8 mouse cellular contexts compared by ENCODE assay signal in the genomic region with DNA sequence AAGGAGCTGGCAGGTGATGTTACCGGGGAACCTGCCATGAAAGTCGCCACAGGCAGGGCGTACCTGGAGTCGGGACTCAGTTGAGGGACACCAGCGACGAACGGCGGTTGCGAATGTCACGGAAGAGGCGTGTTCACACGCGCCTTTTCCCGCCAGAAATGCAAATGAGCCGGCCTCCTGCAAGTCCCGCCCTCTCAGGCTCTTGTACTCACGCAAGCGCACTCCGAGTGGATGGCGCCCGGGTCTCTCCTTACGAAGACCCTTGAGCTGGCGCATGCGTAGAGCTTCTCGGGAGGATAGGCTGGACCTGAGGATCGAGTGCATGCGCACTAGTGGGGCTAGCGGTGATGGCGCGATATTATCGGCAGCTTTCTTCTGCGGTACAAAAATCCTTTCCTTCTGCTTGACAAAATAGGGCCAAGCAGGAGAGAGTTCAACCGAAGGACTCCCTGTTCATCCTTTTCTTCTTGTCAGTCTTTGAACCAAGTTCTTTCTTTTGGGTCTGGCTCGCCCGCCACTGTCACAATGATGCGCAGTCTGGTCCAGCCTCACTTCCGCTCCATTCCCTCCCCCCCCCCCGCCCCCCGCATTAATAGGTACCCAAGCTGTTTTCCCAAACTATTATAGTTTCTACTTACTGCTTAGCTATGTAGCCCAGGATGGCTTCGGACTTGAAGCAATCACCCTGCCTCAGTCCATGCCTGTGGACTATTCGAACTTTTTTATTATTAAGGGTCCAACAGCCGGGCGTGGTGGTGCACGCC. TPM values are rescaled to one million over a fixed set of nuclear protein-coding genes. Genes with fewer than 3 reads are reported as not detected.
DNase-seq lines count a peak whose midpoint lies in the region; ATAC-seq and TF ChIP-seq lines count a peak whose summit lies in the region.

Gene Ccdc155, minus strand, starts transcription at position 513 of the 764 bp plus-strand sequence.

- DNase-seq in ES-CJ7 (ENCODE audit: low read depth, low spot score), result peak; percentile 100
- DNase-seq in cerebellum, adult 2 months, result peak; percentile 95 to 96
- DNase-seq in forebrain, postnatal 0 days, result peak; percentile 98
- peak; percentile 91 for DNase-seq in heart, postnatal 4 days
- DNase-seq in layer of hippocampus, adult 2 months (ENCODE audit: low spot score in 2 of 2), result peak; percentile 87 to 94
- peak; percentile 85 for DNase-seq in lung, adult 2 months
- peak; percentile 92 for DNase-seq in testis, postnatal 10 days (ENCODE audit: low spot score)

- peak; percentile 94; the same call in 1 of the 2 replicates for TF ChIP-seq POLR2A in cerebellum, adult 2 months (IDR thresholded peaks at IDR 0.05; ENCODE audit: borderline replicate concordance, insufficient read depth, low read length)
- peak; percentile 67; the same call in 1 of the 2 replicates for TF ChIP-seq POLR2A in lung, adult 2 months (IDR thresholded peaks at IDR 0.05; ENCODE audit: borderline replicate concordance, extremely low read depth, low read depth, low read length)

- no peaks in the 10 kb centered on the region for H3K27me3 ChIP-seq in cerebellum, adult 2 months (ENCODE audit: control insufficient read depth, insufficient read depth, low read length)
- H3K27me3 ChIP-seq in forebrain, postnatal 0 days (ENCODE audit: insufficient read depth, low read length), result no peaks in the 10 kb centered on the region
- H3K27me3 ChIP-seq in neural tube, embryonic 15.5 days (replicated peaks), result peaks cover 5% of the 10 kb centered on the region; the same call in 1 of the 2 replicates

- H3K27ac ChIP-seq in cerebellum, adult 2 months (ENCODE audit: insufficient read depth, low read length), result peak within 1 kb of the TSS; percentile 57; the same call in 1 of the 2 replicates
- peak within 1 kb of the TSS; percentile 69 for H3K27ac ChIP-seq in forebrain, postnatal 0 days (ENCODE audit: low read depth, low read length)
- H3K27ac ChIP-seq in layer of hippocampus, adult 2 months, result peak within 1 kb of the TSS; percentile 86
- H3K27ac ChIP-seq in neural tube, embryonic 15.5 days (replicated peaks), result peak within 1 kb of the TSS; percentile 86

- no peak for TF ChIP-seq CTCF in cerebellum, adult 2 months (IDR thresholded peaks at IDR 0.05; ENCODE audit: borderline replicate concordance, insufficient read depth, low read depth, low read length)
- 0 out of 2 replicates have a peak, but pooled peaks have one; percentile 1 for TF ChIP-seq CTCF in forebrain, postnatal 0 days (IDR thresholded peaks at IDR 0.05; ENCODE audit: low read depth)
- no peak; the same call in 1 of the 2 replicates for TF ChIP-seq CTCF in layer of hippocampus, adult 2 months (conservative IDR thresholded peaks at IDR 0.05)
- TF ChIP-seq CTCF in lung, adult 2 months (IDR thresholded peaks at IDR 0.05; ENCODE audit: insufficient read depth, low read length), result no peak

- peak within 1 kb of the TSS; percentile 70 for H3K4me3 ChIP-seq in cerebellum, adult 2 months (replicated peaks; ENCODE audit: insufficient read depth, low read depth, low read length)
- H3K4me3 ChIP-seq in forebrain, postnatal 0 days (ENCODE audit: low read depth, low read length), result peak within 1 kb of the TSS; percentile 43
- peak within 1 kb of the TSS; percentile 70 for H3K4me3 ChIP-seq in layer of hippocampus, adult 2 months
- peak within 1 kb of the TSS; percentile 50 for H3K4me3 ChIP-seq in lung, adult 2 months (replicated peaks; ENCODE audit: extremely low read depth, low read depth, low read length)
- peak within 1 kb of the TSS; percentile 51 for H3K4me3 ChIP-seq in neural tube, embryonic 15.5 days (replicated peaks)

- 6% methylated on average over 44 of the region's 44 CpGs for WGBS in cerebellum, adult 2 months
- WGBS in forebrain, postnatal 0 days, result 8% methylated on average over 44 of the region's 44 CpGs
- 7% methylated on average over 44 of the region's 44 CpGs for WGBS in lung, adult 2 months
- 9% methylated on average over 43 of the region's 44 CpGs for WGBS in neural tube, embryonic 15.5 days

- ATAC-seq in forebrain, postnatal 0 days, result peak; percentile 99
- peak; percentile 99 for ATAC-seq in neural tube, embryonic 15.5 days (ENCODE audit: low FRiP score)

- peak within 1 kb of the TSS; percentile 45 for H3K9ac ChIP-seq in forebrain, postnatal 0 days
- peak within 1 kb of the TSS; percentile 53 for H3K9ac ChIP-seq in neural tube, embryonic 15.5 days (replicated peaks)

- no peaks in the 10 kb centered on the region; the same call in 1 of the 2 replicates for H3K4me1 ChIP-seq in cerebellum, adult 2 months (ENCODE audit: control insufficient read depth, insufficient read depth, low read length)
- no peaks in the 10 kb centered on the region for H3K4me1 ChIP-seq in forebrain, postnatal 0 days (ENCODE audit: insufficient read depth)
- H3K4me1 ChIP-seq in lung, adult 2 months (ENCODE audit: control insufficient read depth, insufficient read depth, low read length), result no peaks in the 10 kb centered on the region
- peaks cover 5% of the 10 kb centered on the region for H3K4me1 ChIP-seq in neural tube, embryonic 15.5 days

- no peaks in the 10 kb centered on the region for H3K36me3 ChIP-seq in forebrain, postnatal 0 days (ENCODE audit: insufficient read depth)
- H3K36me3 ChIP-seq in neural tube, embryonic 15.5 days, result no peaks in the 10 kb centered on the region

- H3K9me3 ChIP-seq in forebrain, postnatal 0 days (ENCODE audit: low read length), result no peaks in the 10 kb centered on the region
- H3K9me3 ChIP-seq in neural tube, embryonic 15.5 days (replicated peaks), result 0 out of 2 replicates have a peak, but pooled peaks cover 2% of the 10 kb centered on the region

- peak within 1 kb of the TSS; percentile 57 for H3K4me2 ChIP-seq in forebrain, postnatal 0 days (ENCODE audit: low read depth)
- H3K4me2 ChIP-seq in neural tube, embryonic 15.5 days, result peak within 1 kb of the TSS; percentile 77

RNA-seq across cellular contexts. Expression of gene Ccdc155, which starts in this region (rescaled TPM):
- polyA plus RNA-seq in cerebellum, adult 2 months (2012; rRNA removed), result 1.9 and 2.4 TPM in 2 replicates
- total RNA-seq in forebrain, postnatal 0 days (2014; rRNA removed), result 0.14 and 0.46 TPM in 2 replicates
- 0.35 and 0.97 TPM in 2 replicates for polyA plus RNA-seq in forebrain, postnatal 0 days (2015; fragmentation: Nextera tagmentation; extraction: Ambion mirVana)
- total RNA-seq in heart, postnatal 4 days (2021), result under 1 TPM in 1 of 2 experiments, not detected in 1; 0.25 TPM
- total RNA-seq in layer of hippocampus, adult 2 months (2021), result 1 to 10 TPM; 3.5 to 3.9 TPM
- polyA plus RNA-seq in lung, adult 2 months (2012; rRNA removed), result 3.3 and 4.1 TPM in 2 replicates
- 0.36 and 0.60 TPM in 2 replicates for polyA plus RNA-seq in neural tube, embryonic 15.5 days (2015; fragmentation: Nextera tagmentation; extraction: Ambion mirVana)

Comparison
In these comparisons a context has a peak if more than half of its experiments do, and no peak if none do; other contexts are left out.
1. Peak in every context shown above with its lines: DNase-seq, ATAC-seq, H3K4me3 ChIP-seq and H3K27ac ChIP-seq.
2. Peak in DNase-seq, ATAC-seq, H3K4me3 ChIP-seq, H3K27ac ChIP-seq, H3K9ac ChIP-seq and H3K4me2 ChIP-seq in forebrain, postnatal 0 days; RNA of the gene not detected or under 1 TPM.
3. Peak in DNase-seq in heart, postnatal 4 days; RNA of the gene not detected or under 1 TPM.
4. Peak in ATAC-seq, H3K4me3 ChIP-seq, H3K27ac ChIP-seq, H3K9ac ChIP-seq and H3K4me2 ChIP-seq in neural tube, embryonic 15.5 days; RNA of the gene not detected or under 1 TPM.